Mouse (Mus musculus): ENCODE measurements around the gene Tvp23b. TPM values are rescaled to one million over a fixed set of nuclear protein-coding genes. Genes with fewer than 3 reads are reported as not detected.

Gene Tvp23b
- polyA plus RNA-seq, 1 experiment from 2014 or later = 85.4 TPM

DNA sequence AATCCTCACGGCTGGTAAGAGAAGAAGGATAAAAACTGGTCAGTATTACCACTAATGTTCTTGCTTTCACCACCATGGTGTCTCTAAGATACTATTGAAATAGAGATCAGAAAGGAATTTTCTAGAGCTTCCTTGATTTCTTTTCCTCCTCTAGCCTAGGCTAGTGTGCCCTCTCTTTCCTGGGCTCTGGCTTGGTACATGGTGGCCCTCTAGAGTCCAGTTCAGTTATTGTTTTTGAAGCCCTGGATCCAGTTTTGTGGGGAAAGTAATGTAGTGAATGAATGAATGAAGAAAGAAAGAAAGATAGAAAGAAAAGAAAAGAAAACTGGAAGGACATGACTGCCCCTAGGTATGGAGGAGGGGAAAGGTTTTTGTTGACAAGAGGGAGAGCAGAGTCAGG, 28.1 kb upstream of the Tvp23b start:
- Histone ChIP-seq H3K4me2 (ENCODE audit: low read depth, low read length) (no peak overlapping the region), H3K27ac (ENCODE audit: low read length) (no peak overlapping the region), H3K9ac (ENCODE audit: low read length) (no peak overlapping the region), H3K36me3 (ENCODE audit: control insufficient read depth, insufficient read depth, low read length) (no peaks in the 10 kb centered on the region), H3K4me1 (ENCODE audit: control insufficient read depth, insufficient read depth, low read length) (peaks cover 3% of the 10 kb centered on the region; the same call in 1 of the 2 replicates), H3K9me3 (replicated peaks; ENCODE audit: control insufficient read depth, low read length) (no peaks in the 10 kb centered on the region), H3K4me3 (replicated peaks; ENCODE audit: low read length) (no peak overlapping the region), H3K27me3 (ENCODE audit: control insufficient read depth, insufficient read depth, low read length) (no peaks in the 10 kb centered on the region)
- no peak for ATAC-seq (ENCODE audit: insufficient read depth, low FRiP score)
- WGBS = 85% methylated on average over 1 of the region's 1 CpGs

DNA sequence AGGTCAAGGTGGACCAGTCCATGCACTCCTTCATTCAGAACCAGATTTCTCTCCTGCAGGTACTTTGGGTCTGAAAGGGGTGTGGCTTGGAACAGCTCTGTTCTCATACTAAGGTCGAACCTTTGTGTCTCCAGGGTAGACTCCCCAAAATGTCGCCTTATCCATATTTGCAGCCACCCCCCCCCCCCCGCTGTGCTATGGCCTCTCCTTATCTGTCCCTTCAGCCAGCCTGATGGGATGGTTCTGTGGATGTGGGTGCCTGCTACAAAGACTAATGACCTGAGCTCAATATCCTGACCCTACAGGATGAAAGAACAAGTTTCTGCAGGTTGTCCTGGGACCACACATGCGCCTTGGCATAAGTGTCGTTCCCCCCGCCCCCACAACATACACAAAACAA, 25.9 kb upstream of the Tvp23b start:
- H3K4me1 ChIP-seq (ENCODE audit: control insufficient read depth, insufficient read depth, low read length) = no peaks in the 10 kb centered on the region
- no peaks in the 10 kb centered on the region for H3K27me3 ChIP-seq (ENCODE audit: control insufficient read depth, insufficient read depth, low read length)
- ATAC-seq (ENCODE audit: insufficient read depth, low FRiP score) = no peak
- H3K36me3 ChIP-seq (ENCODE audit: control insufficient read depth, insufficient read depth, low read length) = no peaks in the 10 kb centered on the region
- no peaks in the 10 kb centered on the region for H3K9me3 ChIP-seq (replicated peaks; ENCODE audit: control insufficient read depth, low read length)
- 81% methylated on average over 6 of the region's 6 CpGs for WGBS
- H3K9ac ChIP-seq (ENCODE audit: low read length) = no peak overlapping the region
- no peak overlapping the region for H3K4me3 ChIP-seq (replicated peaks; ENCODE audit: low read length)
- no peak overlapping the region for H3K27ac ChIP-seq (ENCODE audit: low read length)
- H3K4me2 ChIP-seq (ENCODE audit: low read depth, low read length) = no peak overlapping the region

DNA sequence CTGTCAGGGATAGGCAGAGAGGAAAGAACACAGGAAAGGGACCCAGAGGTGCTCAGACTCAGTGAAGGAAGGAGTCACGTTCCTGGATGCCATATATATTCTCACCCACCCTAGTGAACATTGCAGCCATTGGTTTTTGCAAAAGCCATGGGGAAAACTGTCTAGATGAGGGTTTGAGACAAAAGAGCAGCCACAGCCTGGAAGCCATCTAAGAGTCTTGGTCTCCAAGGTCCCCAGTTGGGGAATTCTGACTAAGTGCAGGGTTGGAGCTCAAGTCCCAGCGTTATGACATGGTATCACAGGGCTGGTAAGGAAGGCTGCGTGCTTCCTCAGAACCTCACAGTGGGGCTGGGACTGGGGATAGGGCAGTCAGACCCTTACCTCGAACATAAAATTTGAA, 13.7 kb upstream of the Tvp23b start:
- H3K9me3 ChIP-seq (replicated peaks; ENCODE audit: control insufficient read depth, low read length) = no peaks in the 10 kb centered on the region
- no peak overlapping the region for H3K4me3 ChIP-seq (replicated peaks; ENCODE audit: low read length)
- no peak overlapping the region for H3K9ac ChIP-seq (ENCODE audit: low read length)
- ATAC-seq (ENCODE audit: insufficient read depth, low FRiP score) = no peak
- WGBS = 78% methylated on average over 4 of the region's 4 CpGs
- H3K4me2 ChIP-seq (ENCODE audit: low read depth, low read length) = no peak overlapping the region
- H3K27ac ChIP-seq (ENCODE audit: low read length) = no peak overlapping the region
- no peaks in the 10 kb centered on the region for H3K36me3 ChIP-seq (ENCODE audit: control insufficient read depth, insufficient read depth, low read length)
- H3K27me3 ChIP-seq (ENCODE audit: control insufficient read depth, insufficient read depth, low read length) = no peaks in the 10 kb centered on the region
- no peaks in the 10 kb centered on the region for H3K4me1 ChIP-seq (ENCODE audit: control insufficient read depth, insufficient read depth, low read length)

DNA sequence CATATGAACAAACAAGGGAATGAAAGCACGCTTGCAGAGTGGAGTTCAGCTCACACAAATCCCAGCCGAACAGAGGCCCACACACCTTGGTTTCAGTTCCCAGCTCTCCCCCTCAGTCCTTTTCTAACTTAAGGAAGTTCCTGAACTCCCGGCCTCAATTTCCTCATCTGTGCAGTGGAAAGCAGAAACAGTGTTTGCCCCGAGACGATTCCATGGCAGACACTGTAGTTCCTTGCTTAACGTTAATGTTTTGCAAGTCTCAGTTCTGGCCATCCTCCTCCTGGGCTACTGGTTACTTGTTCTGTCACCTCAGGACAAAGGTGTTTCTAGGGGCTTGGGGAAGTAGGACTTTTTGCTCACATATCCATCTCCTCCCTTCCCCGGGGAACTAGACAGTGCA, 12.6 kb upstream of the Tvp23b start:
- WGBS = 80% methylated on average over 7 of the region's 7 CpGs
- no peaks in the 10 kb centered on the region for H3K4me1 ChIP-seq (ENCODE audit: control insufficient read depth, insufficient read depth, low read length)

DNA sequence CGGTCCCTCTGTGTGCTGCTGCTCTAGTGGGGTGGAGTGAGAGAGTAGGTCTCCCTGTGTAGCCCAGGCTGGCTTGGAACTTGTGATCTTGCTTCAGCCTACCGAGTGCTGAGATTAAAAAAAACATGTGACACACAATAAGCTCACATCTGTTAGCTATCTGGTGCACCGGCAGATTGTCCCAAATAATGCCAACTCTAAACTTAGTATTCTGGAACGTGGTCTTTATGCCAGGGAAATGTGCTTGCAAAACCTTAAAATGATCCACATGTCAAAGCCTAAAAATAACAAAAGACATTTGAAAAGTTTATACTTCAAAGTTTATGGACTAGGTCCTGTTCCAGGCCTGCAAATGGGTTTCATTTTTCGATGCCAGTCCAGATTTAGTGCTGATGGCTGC, 10.1 kb upstream of the Tvp23b start:
- Histone ChIP-seq H3K27ac (ENCODE audit: low read length) (no peak overlapping the region), H3K9me3 (replicated peaks; ENCODE audit: control insufficient read depth, low read length) (no peaks in the 10 kb centered on the region), H3K27me3 (ENCODE audit: control insufficient read depth, insufficient read depth, low read length) (no peaks in the 10 kb centered on the region), H3K36me3 (ENCODE audit: control insufficient read depth, insufficient read depth, low read length) (no peaks in the 10 kb centered on the region), H3K9ac (ENCODE audit: low read length) (no peak overlapping the region), H3K4me2 (ENCODE audit: low read depth, low read length) (no peak overlapping the region), H3K4me1 (ENCODE audit: control insufficient read depth, insufficient read depth, low read length) (no peaks in the 10 kb centered on the region), H3K4me3 (replicated peaks; ENCODE audit: low read length) (no peak overlapping the region)
- WGBS = 63% methylated on average over 5 of the region's 5 CpGs
- ATAC-seq (ENCODE audit: insufficient read depth, low FRiP score) = no peak

More for the DNA sequence above, 12.6 kb upstream of the Tvp23b start:
- Histone ChIP-seq H3K9ac (ENCODE audit: low read length) (no peak overlapping the region), H3K4me3 (replicated peaks; ENCODE audit: low read length) (no peak overlapping the region), H3K36me3 (ENCODE audit: control insufficient read depth, insufficient read depth, low read length) (no peaks in the 10 kb centered on the region), H3K27me3 (ENCODE audit: control insufficient read depth, insufficient read depth, low read length) (no peaks in the 10 kb centered on the region), H3K27ac (ENCODE audit: low read length) (no peak overlapping the region), H3K9me3 (replicated peaks; ENCODE audit: control insufficient read depth, low read length) (no peaks in the 10 kb centered on the region), H3K4me2 (ENCODE audit: low read depth, low read length) (no peak overlapping the region)
- ATAC-seq (ENCODE audit: insufficient read depth, low FRiP score) = no peak

DNA sequence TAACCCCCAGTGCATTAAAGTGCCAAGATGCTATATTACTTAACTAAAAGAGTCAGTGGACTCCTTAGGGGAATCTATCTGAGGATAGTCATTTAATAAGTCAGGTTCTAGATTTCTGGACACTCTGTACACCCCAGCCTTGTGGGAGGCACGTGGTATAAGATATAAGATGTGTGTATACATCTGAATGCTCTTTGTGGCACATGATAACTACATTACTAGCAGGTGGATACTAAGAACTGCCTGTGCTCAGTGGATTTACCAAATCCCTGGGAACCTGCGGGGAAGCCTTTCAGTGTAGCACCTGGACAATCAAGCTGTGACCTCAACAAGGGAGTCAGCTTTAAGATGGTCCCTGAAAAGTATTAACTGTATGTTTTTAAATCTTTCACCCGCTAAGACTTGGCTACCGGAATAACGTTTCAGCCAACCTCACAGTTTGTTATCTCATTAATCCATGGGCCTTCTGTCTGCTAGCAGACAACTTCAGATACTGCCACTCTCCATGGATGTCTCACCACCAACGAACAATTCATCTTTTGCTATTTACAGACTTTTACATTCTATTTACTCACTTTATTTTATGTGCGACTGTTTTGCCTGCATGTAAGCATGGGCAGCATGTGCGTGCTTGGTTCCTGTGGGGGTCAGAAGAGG, 9.4 kb upstream of the Tvp23b start:
- WGBS = 76% methylated on average over 8 of the region's 8 CpGs
- Histone ChIP-seq H3K27ac (ENCODE audit: low read length) (no peak overlapping the region), H3K4me3 (replicated peaks; ENCODE audit: low read length) (no peak overlapping the region), H3K9me3 (replicated peaks; ENCODE audit: control insufficient read depth, low read length) (no peaks in the 10 kb centered on the region), H3K36me3 (ENCODE audit: control insufficient read depth, insufficient read depth, low read length) (no peaks in the 10 kb centered on the region), H3K27me3 (ENCODE audit: control insufficient read depth, insufficient read depth, low read length) (no peaks in the 10 kb centered on the region), H3K4me1 (ENCODE audit: control insufficient read depth, insufficient read depth, low read length) (no peaks in the 10 kb centered on the region), H3K9ac (ENCODE audit: low read length) (no peak overlapping the region), H3K4me2 (ENCODE audit: low read depth, low read length) (no peak overlapping the region)
- ATAC-seq (ENCODE audit: insufficient read depth, low FRiP score) = no peak

DNA sequence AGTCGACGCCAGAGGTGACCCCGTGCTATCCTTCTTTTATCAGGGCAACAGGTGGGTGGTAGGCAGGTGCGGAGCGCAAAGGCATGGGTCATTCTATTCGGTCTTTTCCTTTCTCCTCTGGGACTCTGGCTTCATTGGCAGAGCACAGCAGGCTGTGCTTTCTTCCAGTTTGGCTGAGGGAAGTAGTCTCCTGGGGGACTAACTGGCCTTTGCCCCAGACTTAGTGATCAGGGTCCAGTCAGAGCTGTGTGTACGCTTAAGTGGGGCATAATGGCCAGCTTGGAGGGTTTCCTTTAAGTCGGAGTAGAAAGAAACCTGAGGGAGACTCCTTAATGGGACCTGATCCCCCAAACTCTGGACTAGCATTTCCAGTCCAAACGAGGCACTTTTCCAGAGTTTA, 5.8 kb upstream of the Tvp23b start:
- H3K9ac ChIP-seq (ENCODE audit: low read length) = no peak overlapping the region
- H3K36me3 ChIP-seq (ENCODE audit: control insufficient read depth, insufficient read depth, low read length) = no peaks in the 10 kb centered on the region
- 66% methylated on average over 9 of the region's 9 CpGs for WGBS
- no peaks in the 10 kb centered on the region for H3K9me3 ChIP-seq (replicated peaks; ENCODE audit: control insufficient read depth, low read length)
- no peak overlapping the region for H3K4me3 ChIP-seq (replicated peaks; ENCODE audit: low read length)
- H3K4me2 ChIP-seq (ENCODE audit: low read depth, low read length) = no peak overlapping the region
- no peak for ATAC-seq (ENCODE audit: insufficient read depth, low FRiP score)
- no peaks in the 10 kb centered on the region for H3K27me3 ChIP-seq (ENCODE audit: control insufficient read depth, insufficient read depth, low read length)
- no peak overlapping the region for H3K27ac ChIP-seq (ENCODE audit: low read length)
- H3K4me1 ChIP-seq (ENCODE audit: control insufficient read depth, insufficient read depth, low read length) = no peaks in the 10 kb centered on the region

DNA sequence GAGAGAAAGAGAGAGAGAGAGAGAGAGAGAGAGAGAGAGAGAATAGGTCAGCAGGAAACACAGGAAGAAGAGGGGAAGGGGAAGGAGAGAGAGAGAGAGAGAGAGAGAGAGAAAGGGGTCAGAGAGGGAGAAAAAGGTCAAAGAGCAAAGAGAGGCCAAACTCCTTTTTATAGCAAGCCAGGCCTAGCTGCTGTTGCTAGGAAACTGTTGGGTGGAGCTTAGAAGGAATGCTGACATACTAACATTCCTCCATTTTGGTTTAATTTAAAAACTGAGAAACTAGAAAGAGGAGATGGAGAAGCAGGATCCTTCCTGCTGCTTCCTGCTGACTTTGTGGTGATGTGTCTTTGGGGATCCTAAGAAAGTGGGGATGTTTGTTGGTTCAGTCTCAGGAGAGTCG, 3.6 kb upstream of the Tvp23b start:
- WGBS = 82% methylated on average over 1 of the region's 1 CpGs
- H3K27me3 ChIP-seq (ENCODE audit: control insufficient read depth, insufficient read depth, low read length) = no peaks in the 10 kb centered on the region
- H3K4me3 ChIP-seq (replicated peaks; ENCODE audit: low read length) = no peak overlapping the region
- H3K36me3 ChIP-seq (ENCODE audit: control insufficient read depth, insufficient read depth, low read length) = no peaks in the 10 kb centered on the region
- peaks cover 6% of the 10 kb centered on the region; the same call in 1 of the 2 replicates for H3K4me1 ChIP-seq (ENCODE audit: control insufficient read depth, insufficient read depth, low read length)
- H3K4me2 ChIP-seq (ENCODE audit: low read depth, low read length) = no peak overlapping the region
- H3K27ac ChIP-seq (ENCODE audit: low read length) = no peak overlapping the region
- ATAC-seq (ENCODE audit: insufficient read depth, low FRiP score) = no peak
- no peaks in the 10 kb centered on the region for H3K9me3 ChIP-seq (replicated peaks; ENCODE audit: control insufficient read depth, low read length)
- H3K9ac ChIP-seq (ENCODE audit: low read length) = no peak overlapping the region

DNA sequence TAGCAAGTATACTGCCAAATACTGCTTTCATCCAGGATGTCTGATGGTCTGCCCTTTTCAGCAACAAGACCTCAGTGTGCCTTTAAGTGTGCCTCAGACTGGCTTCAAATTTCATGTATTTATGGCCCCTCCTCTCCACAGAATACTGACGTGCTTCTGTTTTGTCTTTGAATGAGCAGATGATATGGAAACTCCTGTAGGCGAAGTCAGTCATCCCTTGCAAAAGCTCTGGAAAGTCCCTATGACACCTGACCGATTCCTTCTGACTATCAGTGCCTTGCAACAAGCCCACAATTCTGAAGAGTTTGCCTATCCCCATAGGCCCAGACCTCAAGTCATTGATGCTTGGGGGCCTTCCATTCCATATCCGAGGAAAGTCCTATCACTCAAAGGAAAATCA, 2.8 kb upstream of the Tvp23b start:
- H3K27me3 ChIP-seq (ENCODE audit: control insufficient read depth, insufficient read depth, low read length) = no peaks in the 10 kb centered on the region
- no peaks in the 10 kb centered on the region for H3K36me3 ChIP-seq (ENCODE audit: control insufficient read depth, insufficient read depth, low read length)
- no peak for ATAC-seq (ENCODE audit: insufficient read depth, low FRiP score)
- no peak overlapping the region for H3K4me2 ChIP-seq (ENCODE audit: low read depth, low read length)
- WGBS = 76% methylated on average over 4 of the region's 4 CpGs
- H3K27ac ChIP-seq (ENCODE audit: low read length) = no peak overlapping the region
- H3K9me3 ChIP-seq (replicated peaks; ENCODE audit: control insufficient read depth, low read length) = no peaks in the 10 kb centered on the region
- H3K4me3 ChIP-seq (replicated peaks; ENCODE audit: low read length) = no peak overlapping the region
- no peak overlapping the region for H3K9ac ChIP-seq (ENCODE audit: low read length)
- H3K4me1 ChIP-seq (ENCODE audit: control insufficient read depth, insufficient read depth, low read length) = peaks cover 6% of the 10 kb centered on the region; the same call in 1 of the 2 replicates

All from stomach, embryonic 16.5 days (tissue).